Mouse (Mus musculus) cerebellum, adult 2 months (tissue): ENCODE data around the gene Sacm1l.

Experiments
- CTCF ChIP-seq: fragments of 200-500 bp; IDR thresholded peaks from 2 replicates; pipeline ENCODE4 v1.5.1; 2011; ENCODE audit warnings: low read depth, mild to moderate bottlenecking, control low read depth, low read length, moderate library complexity, borderline replicate concordance; ENCODE audit not compliant: insufficient read depth
- POLR2A ChIP-seq: fragments of 200-500 bp; IDR thresholded peaks from 2 replicates; pipeline ENCODE4 v1.6.1; 2011; ENCODE audit warnings: low read length, control low read depth, borderline replicate concordance; ENCODE audit not compliant: insufficient read depth

DNA sequence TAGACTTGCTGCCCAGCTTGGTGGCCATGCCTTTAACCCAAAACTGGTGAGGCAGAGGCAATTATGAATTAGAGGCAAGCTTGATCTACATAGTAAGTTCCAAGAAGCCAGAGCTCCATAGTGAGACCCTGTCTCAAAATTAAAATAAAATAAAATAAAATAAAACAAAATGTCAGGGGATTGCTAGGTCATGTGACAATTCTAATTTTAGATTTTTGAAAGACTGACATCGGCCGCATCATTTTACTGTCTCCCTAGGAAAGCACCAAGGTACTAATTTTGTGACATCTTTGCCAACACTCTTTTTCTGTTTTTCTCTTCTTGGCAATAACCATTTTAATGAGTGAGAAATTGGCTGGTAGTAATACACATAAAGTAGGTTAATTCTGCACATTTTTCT lies 7.1 kb downstream of the Sacm1l start:
- TF ChIP-seq CTCF = no peak
- no peak for TF ChIP-seq POLR2A
